ENCODE assay signal across 14 mouse cellular contexts in genomic region chr2:156295601-156296063, GRCm38 (mm10). TPM values are rescaled to one million over a fixed set of nuclear protein-coding genes. Genes with fewer than 3 reads are reported as not detected.
DNase-seq lines count a peak whose midpoint lies in the region; ATAC-seq and TF ChIP-seq lines count a peak whose summit lies in the region.
"Had no signal": no experiment of that assay in that cellular context is flagged by ENCODE, and none has a peak within 500 bp of the region (broad histone marks: within the 10 kb centered on the region; RNA-seq: fewer than 3 reads in every experiment).

No protein-coding gene starts in this region.

- peaks cover 46% of the 10 kb centered on the region for H3K36me3 ChIP-seq in kidney, embryonic 16.5 days (ENCODE audit: insufficient read depth, low read length)
- peaks cover 94% of the 10 kb centered on the region for H3K36me3 ChIP-seq in limb, embryonic 10.5 days

- H3K9me3 ChIP-seq in kidney, embryonic 16.5 days (ENCODE audit: low read length) = no peaks in the 10 kb centered on the region
- H3K9me3 ChIP-seq in limb, embryonic 10.5 days (replicated peaks) = no peaks in the 10 kb centered on the region
- H3K9me3 ChIP-seq: G1E; lung, embryonic 15.5 days; midbrain, embryonic 13.5 days; neural tube, embryonic 12.5 days had no signal

- no peaks in the 10 kb centered on the region for H3K27me3 ChIP-seq in kidney, embryonic 16.5 days (ENCODE audit: insufficient read depth, low read length)
- H3K27me3 ChIP-seq in limb, embryonic 10.5 days (ENCODE audit: low read depth, poor library complexity, severe bottlenecking) = no peaks in the 10 kb centered on the region
- H3K27me3 ChIP-seq: lung, embryonic 15.5 days; midbrain, embryonic 13.5 days; neural tube, embryonic 12.5 days had no signal

- H3K4me3 ChIP-seq in bone marrow macrophage, adult 2 months (ENCODE audit: insufficient read depth, low read length) = no peak overlapping the region
- no peak overlapping the region for H3K4me3 ChIP-seq in kidney, embryonic 16.5 days (ENCODE audit: low read length)
- H3K4me3 ChIP-seq in limb, embryonic 10.5 days = no peak overlapping the region
- H3K4me3 ChIP-seq: lung, embryonic 15.5 days; midbrain, embryonic 13.5 days; neural tube, embryonic 12.5 days had no signal

- TF ChIP-seq POLR2A in bone marrow macrophage, adult 2 months (IDR thresholded peaks at IDR 0.05; ENCODE audit: borderline replicate concordance, low read depth, low read length) = no peak

- ATAC-seq in kidney, embryonic 16.5 days (ENCODE audit: low FRiP score, low TSS enrichment) = no peak
- peak; percentile 40 for ATAC-seq in neutrophil, adult 5-6 weeks (ENCODE audit: extremely low read depth, insufficient number of reproducible peaks, low FRiP score, poor library complexity, severe bottlenecking)
- ATAC-seq in activated CD4-positive, CD25-positive, alpha-beta regulatory T cell, adult 4 months = no peak
- ATAC-seq: hindbrain, embryonic 16.5 days; midbrain, embryonic 13.5 days had no signal

- H3K9ac ChIP-seq in kidney, embryonic 16.5 days (replicated peaks; ENCODE audit: low read length) = no peak overlapping the region
- H3K9ac ChIP-seq: lung, embryonic 15.5 days; midbrain, embryonic 13.5 days; neural tube, embryonic 12.5 days had no signal

- peaks cover 52% of the 10 kb centered on the region for H3K4me1 ChIP-seq in bone marrow macrophage, adult 2 months (ENCODE audit: control insufficient read depth, insufficient read depth, low read length)
- peaks cover 12% of the 10 kb centered on the region; the same call in 1 of the 2 replicates for H3K4me1 ChIP-seq in kidney, embryonic 16.5 days (ENCODE audit: insufficient read depth, low read length)
- no peaks in the 10 kb centered on the region for H3K4me1 ChIP-seq in limb, embryonic 10.5 days
- H3K4me1 ChIP-seq: midbrain, embryonic 13.5 days; neural tube, embryonic 12.5 days had no signal

- 82% methylated on average over 2 of the region's 2 CpGs for WGBS in kidney, embryonic 16.5 days
- 95% methylated on average over 2 of the region's 2 CpGs for WGBS in limb, embryonic 10.5 days

- TF ChIP-seq CTCF in bone marrow macrophage, adult 2 months (IDR thresholded peaks at IDR 0.05; ENCODE audit: low read depth, low read length) = no peak

- peak; percentile 61 for DNase-seq in kidney, adult 18-20 months
- DNase-seq in kidney, postnatal 4 days = no peak
- DNase-seq in limb, embryonic 10.5 days (ENCODE audit: low spot score) = no peak
- no peak for DNase-seq in adipocyte (ENCODE audit: low spot score)
- DNase-seq: cerebellum, adult 8-10 months had no signal

- peak overlapping the region; percentile 75 for H3K27ac ChIP-seq in bone marrow macrophage, adult 2 months (ENCODE audit: insufficient read depth, low read depth, low read length)
- peak overlapping the region; percentile 58 for H3K27ac ChIP-seq in kidney, embryonic 16.5 days (ENCODE audit: low read length)
- no peak overlapping the region for H3K27ac ChIP-seq in limb, embryonic 10.5 days
- H3K27ac ChIP-seq: lung, embryonic 15.5 days; midbrain, embryonic 13.5 days; neural tube, embryonic 12.5 days had no signal

- H3K4me2 ChIP-seq in kidney, embryonic 16.5 days (replicated peaks; ENCODE audit: low read depth, low read length) = no peak overlapping the region
- H3K4me2 ChIP-seq: lung, embryonic 15.5 days; midbrain, embryonic 13.5 days; neural tube, embryonic 12.5 days had no signal

RNA-seq across cellular contexts. Expression of gene Cnbd2, which starts 16.5 kb away (rescaled TPM):
- 5.6 and 5.9 TPM in 2 replicates for polyA plus RNA-seq in bone marrow macrophage, adult 2 months (2012; ENCODE audit: insufficient read depth, insufficient read length, missing spikeins)
- polyA plus RNA-seq in kidney, embryonic 16.5 days (2015; fragmentation: Nextera tagmentation; extraction: Ambion mirVana) = 5.5 and 8.1 TPM in 2 replicates
- 18.7 and 37.0 TPM in 2 replicates for total RNA-seq in neutrophil, adult 5-6 weeks (2017)
- 1 to 10 TPM; 3.1 to 6.4 TPM for polyA plus RNA-seq in activated CD4-positive, CD25-positive, alpha-beta regulatory T cell, adult 4 months (2017; shearing (Covaris generic))
- 2.6 TPM in 2 replicates for polyA plus RNA-seq in limb, embryonic 10.5 days (2016; fragmentation: Nextera tagmentation; extraction: Ambion mirVana)

RNA-seq across cellular contexts. Expression of gene Scand1, which starts 16.9 kb away (rescaled TPM):
- 71.1 and 77.0 TPM in 2 replicates for polyA plus RNA-seq in bone marrow macrophage, adult 2 months (2012; ENCODE audit: insufficient read depth, insufficient read length, missing spikeins)
- 48.8 and 58.0 TPM in 2 replicates for polyA plus RNA-seq in kidney, embryonic 16.5 days (2015; fragmentation: Nextera tagmentation; extraction: Ambion mirVana)
- total RNA-seq in neutrophil, adult 5-6 weeks (2017) = 55.2 and 82.9 TPM in 2 replicates
- 1 to 10 TPM; 2.9 to 3.7 TPM for polyA plus RNA-seq in activated CD4-positive, CD25-positive, alpha-beta regulatory T cell, adult 4 months (2017; shearing (Covaris generic))
- polyA plus RNA-seq in limb, embryonic 10.5 days (2016; fragmentation: Nextera tagmentation; extraction: Ambion mirVana) = 53.3 and 61.0 TPM in 2 replicates

Comparison
In these comparisons a context has a peak if more than half of its experiments do, and no peak if none do; other contexts are left out.
1. RNA of gene Scand1, which starts 16.9 kb away (polyA plus RNA-seq): 71.1 to 77.0 TPM in bone marrow macrophage, adult 2 months, 53.3 to 61.0 TPM in limb, embryonic 10.5 days and 48.8 to 58.0 TPM in kidney, embryonic 16.5 days; 2.9 to 3.7 TPM in activated CD4-positive, CD25-positive, alpha-beta regulatory T cell, adult 4 months; every median in the first group is over 10 times any median in the second.